Mouse (Mus musculus) testis, adult 2 months (tissue): ENCODE results near the gene Dohh. TPM values are rescaled to one million over a fixed set of nuclear protein-coding genes. Genes with fewer than 3 reads are reported as not detected.

Experiments used
- H3K27ac ChIP-seq: fragments of 200-500 bp; 2 replicates; pipeline ENCODE4 v1.5.1; 2012; ENCODE audit warnings: low read depth, low read length; ENCODE audit not compliant: control insufficient read depth, insufficient read depth
- H3K27me3 ChIP-seq: fragments of 200-500 bp; 2 replicates; pipeline ENCODE4 v1.6.1; 2012; ENCODE audit warnings: mild to moderate bottlenecking, low read length, moderate library complexity; ENCODE audit not compliant: control insufficient read depth, insufficient read depth
- H3K36me3 ChIP-seq: fragments of 200-500 bp; 2 replicates; pipeline ENCODE4 v1.6.1; 2012; ENCODE audit warnings: mild to moderate bottlenecking, low read length; ENCODE audit not compliant: control insufficient read depth, insufficient read depth
- H3K4me1 ChIP-seq: fragments of 200-500 bp; 2 replicates; pipeline ENCODE4 v1.6.1; 2012; ENCODE audit warnings: low read length; ENCODE audit not compliant: control insufficient read depth, insufficient read depth
- H3K4me3 ChIP-seq: fragments of 200-500 bp; 2 replicates; pipeline ENCODE4 v1.5.1; 2012; ENCODE audit warnings: low read depth, mild to moderate bottlenecking, low read length, moderate library complexity, mixed read lengths; ENCODE audit not compliant: control insufficient read depth
- CTCF ChIP-seq: fragments of 200-500 bp; IDR thresholded peaks from 2 replicates; pipeline ENCODE4 v1.5.1; 2012; ENCODE audit warnings: low read depth, mild to moderate bottlenecking, inconsistent platforms, low read length, moderate library complexity; ENCODE audit not compliant: control insufficient read depth, insufficient read depth, insufficient replicate concordance
- POLR2A ChIP-seq: fragments of 200-500 bp; IDR thresholded peaks from 2 replicates; pipeline ENCODE4 v1.6.1; 2012; ENCODE audit warnings: low read depth, mild to moderate bottlenecking, inconsistent platforms, low read length, moderate library complexity; ENCODE audit not compliant: control insufficient read depth
- polyA plus RNA-seq: library from polyadenylated mRNA; depleted of rRNA; stranded (reverse); fragments of >200 nt; gene quantifications from 2 replicates; pipeline ENCODE4 v1.2.3, GENCODE M21; 2012; rRNA removed

Gene Dohh
- 38.5 and 46.3 TPM in 2 replicates for polyA plus RNA-seq

DNA sequence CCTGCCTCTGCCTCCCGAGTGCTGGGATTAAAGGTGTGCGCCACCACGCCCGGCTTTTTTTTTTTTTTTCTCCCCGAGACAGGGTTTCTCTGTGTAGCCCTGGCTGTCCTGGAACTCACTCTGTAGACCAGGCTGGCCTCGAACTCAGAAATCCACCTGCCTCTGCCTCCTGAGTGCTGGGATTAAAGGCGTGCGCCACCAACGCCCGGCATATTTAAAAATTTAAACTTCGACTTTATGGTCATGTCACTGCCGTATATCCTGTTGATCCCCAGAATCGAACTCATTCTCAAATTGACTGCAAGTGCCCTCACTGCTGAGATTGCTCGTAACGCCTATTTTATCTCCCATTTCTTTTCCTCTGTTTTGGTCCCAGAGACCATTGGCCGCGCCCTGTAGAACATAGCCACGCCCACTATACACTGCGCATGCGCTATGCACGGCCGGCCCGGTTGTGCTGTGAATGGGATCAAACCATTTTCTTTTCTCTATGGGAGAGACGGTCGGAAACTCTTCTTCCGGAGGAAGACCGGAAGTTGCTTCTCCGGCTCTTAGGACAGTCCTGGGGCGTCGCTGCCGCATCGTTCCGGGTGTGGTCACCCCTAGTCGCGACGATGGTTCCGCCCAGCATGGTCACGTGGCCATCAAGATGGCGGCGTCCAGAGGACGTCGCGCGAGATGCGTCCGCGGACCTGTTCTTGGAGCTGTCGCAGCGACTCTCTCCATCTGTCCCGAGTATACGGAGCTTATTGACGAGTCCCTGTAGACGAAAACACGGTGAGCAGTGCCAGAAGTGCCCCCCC is at the start of gene Dohh, which contains the start of gene Gm48551:
Gene Dohh, plus strand, starts transcription at position 627 of the 803 bp plus-strand sequence.
Gene Gm48551, plus strand, starts transcription at position 665 of the 803 bp plus-strand sequence.
- Histone ChIP-seq H3K27me3 (no peaks in the 10 kb centered on the region), H3K4me3 (peak within 1 kb of the TSS; percentile 98), H3K36me3 (no peaks in the 10 kb centered on the region), H3K4me1 (peaks cover 16% of the 10 kb centered on the region), H3K27ac (peak within 1 kb of the TSS; percentile 82)
- no peak for TF ChIP-seq CTCF
- TF ChIP-seq POLR2A = peak; percentile 98

DNA sequence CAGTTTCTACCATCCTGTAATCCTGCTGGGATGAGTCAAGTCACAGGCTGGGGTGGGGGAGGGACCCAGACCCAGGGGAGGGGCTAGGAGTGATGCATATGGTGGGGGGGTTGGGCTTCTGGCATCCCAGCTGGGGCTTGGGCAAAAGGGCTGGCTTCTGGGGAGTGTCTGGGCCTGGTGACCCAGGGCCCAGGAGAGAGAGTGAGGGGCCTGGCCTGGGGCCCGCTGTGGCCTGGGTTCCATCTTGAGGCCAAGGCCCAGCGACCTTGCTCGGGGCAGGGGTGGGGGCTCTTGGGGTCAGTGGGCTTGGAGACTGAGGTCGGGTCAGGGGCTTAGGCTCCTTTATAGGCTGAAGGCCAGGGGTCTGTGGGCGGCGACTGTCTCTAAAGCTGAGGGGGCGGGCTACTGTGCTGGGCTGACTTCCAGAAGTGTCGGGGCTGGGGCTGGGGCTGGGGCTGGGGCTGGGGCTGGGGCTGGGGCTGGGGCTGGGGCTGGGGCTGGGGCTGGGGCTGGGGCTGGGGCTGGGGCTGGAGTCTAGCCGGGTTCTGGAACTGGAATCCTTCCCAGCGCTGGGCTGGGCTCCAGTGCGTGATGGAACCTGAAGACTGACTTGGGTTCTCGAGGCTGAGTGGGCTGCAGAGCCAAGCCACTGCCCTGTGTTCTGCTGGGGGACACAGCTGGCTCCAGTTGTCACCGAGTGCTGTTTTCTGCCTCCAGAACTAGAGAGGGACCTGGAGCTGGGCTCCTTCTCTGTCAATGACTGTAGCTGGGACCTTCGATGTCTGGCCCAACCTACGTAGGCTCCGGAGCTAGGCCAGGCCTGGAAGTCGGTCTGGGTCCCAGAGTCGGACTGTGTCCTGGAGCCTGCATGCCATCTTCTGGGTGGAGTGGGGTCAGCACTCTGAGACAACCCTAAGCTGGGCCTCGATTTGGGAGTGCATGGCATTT is 48.6 kb upstream of the Dohh start:
- Histone ChIP-seq H3K27ac (no peak overlapping the region), H3K36me3 (no peaks in the 10 kb centered on the region), H3K4me3 (no peak overlapping the region), H3K27me3 (no peaks in the 10 kb centered on the region), H3K4me1 (peaks cover 36% of the 10 kb centered on the region)
- no peak for TF ChIP-seq CTCF
- no peak for TF ChIP-seq POLR2A

DNA sequence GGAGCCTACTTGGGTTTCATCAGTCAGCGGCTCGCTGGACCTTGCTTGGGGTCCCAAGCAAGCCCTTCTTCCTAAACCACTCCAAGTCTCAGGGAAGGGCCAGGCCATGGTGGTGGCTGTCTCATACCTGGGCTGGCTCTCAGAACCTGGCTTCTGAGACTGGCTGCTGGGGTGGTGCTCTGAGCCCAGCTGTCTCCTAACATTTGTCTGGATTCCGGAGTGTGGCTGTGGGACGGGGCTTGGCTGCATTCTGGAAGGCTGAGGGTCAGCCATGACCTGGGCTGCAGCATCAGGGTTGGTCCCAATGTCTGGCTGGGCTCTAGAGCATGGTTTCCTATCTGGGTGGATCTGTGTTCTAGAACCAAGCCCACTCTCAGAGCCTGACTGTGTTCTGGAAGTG is 47.7 kb upstream of the Dohh start:
- no peak overlapping the region for H3K27ac ChIP-seq
- H3K27me3 ChIP-seq = no peaks in the 10 kb centered on the region

DNA sequence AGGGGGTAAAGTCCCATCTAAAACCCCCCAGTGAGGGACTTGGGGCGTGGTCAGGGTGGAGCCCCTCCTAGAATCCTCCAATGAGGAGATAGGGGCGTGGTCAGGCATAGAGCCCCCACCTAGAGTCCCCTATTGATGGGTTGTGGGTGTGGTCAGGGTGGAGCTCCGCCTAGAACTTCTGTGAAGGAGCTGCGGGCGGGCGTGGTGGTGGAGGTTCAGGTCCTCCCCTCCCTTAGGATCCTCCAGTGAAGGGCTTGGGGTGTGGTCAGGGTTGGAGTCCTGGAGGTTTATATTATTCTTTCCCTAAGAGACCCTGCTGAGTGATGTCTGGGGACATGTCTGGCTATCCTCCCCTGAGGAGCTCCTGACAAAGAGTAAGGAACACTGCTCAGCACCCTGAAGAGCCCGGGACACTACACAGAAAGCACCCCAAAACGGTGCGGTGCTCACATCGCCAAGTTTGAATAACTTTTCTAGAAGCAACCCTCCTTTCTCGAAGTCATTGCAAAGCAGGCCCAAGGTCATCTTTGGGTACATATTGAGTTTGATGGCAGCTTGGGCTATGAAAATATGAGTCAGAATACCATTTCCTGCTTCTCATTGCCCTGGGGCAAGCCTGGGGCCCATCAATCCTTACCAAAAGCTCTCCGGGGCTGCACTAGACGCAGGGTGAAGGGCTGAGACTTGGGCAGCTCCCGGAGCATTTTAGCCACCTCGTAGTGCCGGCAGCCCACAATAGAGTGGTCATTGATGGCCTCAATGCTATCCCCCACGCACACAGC is 43.5 kb upstream of the Dohh start:
- TF ChIP-seq CTCF (no peak), POLR2A (no peak)
- no peaks in the 10 kb centered on the region for H3K36me3 ChIP-seq
- H3K27ac ChIP-seq = no peak overlapping the region
- H3K27me3 ChIP-seq = no peaks in the 10 kb centered on the region
- H3K4me1 ChIP-seq = peaks cover 45% of the 10 kb centered on the region
- no peak overlapping the region for H3K4me3 ChIP-seq

More for the DNA sequence above, 47.7 kb upstream of the Dohh start:
- Histone ChIP-seq H3K4me1 (peaks cover 43% of the 10 kb centered on the region), H3K4me3 (no peak overlapping the region), H3K36me3 (no peaks in the 10 kb centered on the region)
- TF ChIP-seq POLR2A = no peak
- TF ChIP-seq CTCF = no peak

DNA sequence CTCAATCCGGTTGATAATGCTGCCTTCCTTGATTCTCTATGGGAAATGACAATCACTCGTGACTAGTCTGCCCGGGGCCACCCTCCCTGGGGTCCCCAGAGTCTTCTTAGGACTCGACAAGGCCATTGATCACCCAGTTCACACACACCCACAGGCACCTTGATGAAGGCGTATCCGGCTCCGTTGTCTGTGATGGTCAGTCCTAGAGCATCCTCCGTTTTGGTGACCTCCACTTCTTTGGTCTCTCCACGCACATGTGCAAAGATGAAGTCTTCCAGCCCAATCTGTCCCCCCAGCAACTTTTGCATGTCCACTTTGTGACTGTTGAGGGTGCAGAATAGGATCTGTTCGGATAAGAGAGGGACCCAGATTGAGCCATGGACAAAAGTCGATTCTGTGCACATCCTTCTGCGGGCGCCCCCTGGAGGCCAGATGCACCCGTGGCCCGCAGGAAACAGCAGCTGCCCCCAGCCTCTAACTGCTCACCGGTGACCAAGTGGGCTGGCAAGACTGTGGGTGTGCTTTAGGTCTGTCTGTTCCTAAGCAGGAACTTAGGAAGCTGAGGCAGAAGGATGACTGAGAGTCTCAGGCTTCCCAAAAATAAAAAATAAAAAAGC is 42.8 kb upstream of the Dohh start:
- H3K4me3 ChIP-seq = no peak overlapping the region
- peak; percentile 64 for TF ChIP-seq CTCF
- no peak for TF ChIP-seq POLR2A
- H3K4me1 ChIP-seq = peaks cover 45% of the 10 kb centered on the region
- H3K36me3 ChIP-seq = no peaks in the 10 kb centered on the region
- H3K27me3 ChIP-seq = no peaks in the 10 kb centered on the region
- no peak overlapping the region for H3K27ac ChIP-seq

DNA sequence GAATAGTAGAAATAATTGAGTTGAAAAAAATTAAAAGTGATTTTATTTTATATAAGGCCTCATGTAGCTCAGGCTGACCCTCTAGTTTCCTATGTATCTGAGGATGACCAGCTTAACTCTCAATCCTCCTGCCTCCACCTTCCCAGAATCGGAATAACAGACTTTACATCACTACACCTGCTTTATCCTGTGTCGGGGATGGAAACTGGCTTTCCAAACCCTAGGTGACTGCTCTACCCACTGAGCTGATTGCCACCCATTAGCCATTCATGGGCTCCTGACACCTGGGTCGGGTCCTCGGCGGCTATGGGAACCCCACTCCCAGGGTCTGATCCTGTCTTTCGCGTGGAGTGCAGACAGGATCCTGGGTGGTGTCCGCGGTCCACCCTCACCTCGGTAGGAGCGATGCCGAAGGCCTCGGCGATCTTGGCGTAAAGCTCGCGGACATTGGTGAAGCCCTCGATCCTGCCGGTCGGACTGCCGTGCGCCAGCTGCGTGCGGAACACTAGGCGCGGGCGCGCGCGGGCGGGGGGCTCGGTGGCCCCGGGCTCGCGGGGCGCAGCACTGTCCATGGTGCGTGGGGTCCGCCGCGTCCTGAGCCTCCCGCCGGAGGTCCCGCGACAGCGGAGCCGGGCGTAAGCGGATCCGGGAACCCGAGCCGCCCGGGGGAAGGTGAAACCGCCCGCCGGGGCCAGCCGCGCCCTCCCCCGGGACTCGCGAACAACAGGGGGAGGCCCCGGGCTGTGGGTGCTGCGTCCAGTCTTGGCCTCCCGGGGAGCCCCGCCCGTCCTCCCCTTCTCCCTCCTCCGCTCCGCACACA is 41.3 kb upstream of the Dohh start, which contains the start of gene Gipc3:
Gene Gipc3, minus strand, starts transcription at position 581 of the 820 bp plus-strand sequence.
- H3K36me3 ChIP-seq = no peaks in the 10 kb centered on the region
- H3K27me3 ChIP-seq = no peaks in the 10 kb centered on the region
- TF ChIP-seq CTCF (no peak), POLR2A (no peak)
- H3K4me1 ChIP-seq = peaks cover 36% of the 10 kb centered on the region
- peak within 1 kb of the TSS; percentile 66 for H3K4me3 ChIP-seq
- peak within 1 kb of the TSS; percentile 39 for H3K27ac ChIP-seq
